Mouse (Mus musculus) Patski (cell line): ENCODE results near the gene Agbl3. TPM values are rescaled to one million over a fixed set of nuclear protein-coding genes. Genes with fewer than 3 reads are reported as not detected.
A peak's percentile ranks its signal among the peaks of the same experiment; 100 is the strongest.

Source experiments
- ATAC-seq: fragments of 100-300 bp; one replicate; pipeline ENCODE4 v1.8.0; 2021
- CTCF ChIA-PET: fragments of 350-600 bp; sonication (Branson Sonifier 250); formaldehyde crosslinking; loops from one replicate; lab custom pipeline; 2022; ENCODE audit warnings: inconsistent platforms; lab: Charles Lee
- POLR2A ChIA-PET: fragments of 350-600 bp; sonication (Branson Sonifier 250); formaldehyde crosslinking; loops from one replicate; lab custom pipeline; 2022; ENCODE audit warnings: antibody characterized with exemption, inconsistent platforms; lab: Charles Lee
- DNase-seq: peaks from one replicate; pipeline ENCODE4 v3.0.0-alpha.2; 2011; ENCODE audit warnings: low read depth, low spot score
- H3K27me3 ChIP-seq: fragments of 371-371 bp; one replicate; pipeline ENCODE4 v1.5.1; 2021
- CTCF ChIP-seq: fragments of 100-300 bp; IDR thresholded peaks from one replicate; pipeline ENCODE4 v1.5.1; 2021
- in situ Hi-C: fragments of 300-500 bp; cut with MboI; formaldehyde crosslinking; loops from 3 replicates; pipeline ENCODE4 v1.11.1; 2018; ENCODE audit warnings: low pct_unique_long_range_greater_than_20kb, mixed read lengths
- polyA plus RNA-seq: library from polyadenylated mRNA; unstranded; gene quantifications from one replicate; pipeline ENCODE4 v1.2.3, GENCODE M21; 2021

Gene Agbl3
- polyA plus RNA-seq, 1 experiment from 2014 or later, result 8.5 TPM

- ATAC-seq, result no peak
- POLR2A ChIA-PET, result no interaction called here
- CTCF ChIA-PET, result no interaction called here
Measured at GRCm38 (mm10) chr6:34751625-34752024, 28.6 kb upstream of the Agbl3 start.

GRCm38 (mm10) chr6:34754448-34754847 is 25.8 kb upstream of the Agbl3 start:
- TF ChIP-seq CTCF, result peak; percentile 75
- ChIA-PET CTCF (interaction anchor here (1.2 to 3.4 kb wide), 8 partner anchors 15 to 245 kb away, joined by 3 to 17 read pairs (median 4); no protein-coding TSS in a partner anchor), POLR2A (interaction anchor here (0.9 to 1.3 kb wide), 2 partner anchors 53 to 238 kb away, joined by 3 to 4 read pairs; no protein-coding TSS in a partner anchor)
- no peaks in the 10 kb centered on the region for H3K27me3 ChIP-seq
- in situ Hi-C loops, result loop anchor here (5.0 to 25.0 kb wide), 3 partner anchors 47 to 442 kb away; partner anchors contain the start of gene Akr1b3
- DNase-seq (no peak), ATAC-seq (peak; percentile 62)

More at GRCm38 (mm10) chr6:34751625-34752024, 28.6 kb upstream of the Agbl3 start:
- in situ Hi-C loops, result loop anchor here (5.0 to 25.0 kb wide), 3 partner anchors 44 to 439 kb away; partner anchors contain the start of gene Akr1b3
- no peak for DNase-seq
- TF ChIP-seq CTCF, result no peak
- no peaks in the 10 kb centered on the region for H3K27me3 ChIP-seq

DNA sequence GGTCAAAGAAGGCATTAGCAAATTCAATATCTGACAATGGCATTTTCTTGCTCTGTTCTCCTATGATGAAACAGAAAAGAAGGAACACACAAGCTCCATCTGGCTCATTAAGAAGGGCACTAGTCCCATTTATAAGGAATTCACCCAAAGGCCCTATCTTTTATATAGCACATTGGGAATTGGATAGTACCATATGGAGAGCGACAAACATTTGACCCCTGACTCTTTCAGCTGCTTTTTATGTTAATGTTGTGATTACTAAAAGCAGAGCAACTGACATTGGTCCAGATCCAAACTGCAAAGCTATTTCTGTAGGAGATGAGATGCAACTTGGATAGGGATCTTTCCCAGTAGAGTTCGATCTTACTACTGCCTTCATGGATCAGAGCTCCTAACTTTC is 21.9 kb upstream of the Agbl3 start:
- DNase-seq (no peak), ATAC-seq (no peak)
- ChIA-PET POLR2A (interaction anchor here (0.7 kb wide), 1 partner anchor 154 kb away, joined by 3 read pairs; no protein-coding TSS in a partner anchor), CTCF (interaction anchor here (1.2 to 3.1 kb wide), 4 partner anchors 10 to 247 kb away, joined by 3 to 14 read pairs (median 4); no protein-coding TSS in a partner anchor)
- TF ChIP-seq CTCF, result no peak
- in situ Hi-C loops, result loop anchor here (5.0 to 25.0 kb wide), 2 partner anchors 246 to 446 kb away; partner anchors contain the start of gene Akr1b3
- H3K27me3 ChIP-seq, result no peaks in the 10 kb centered on the region

- POLR2A ChIA-PET, result interaction anchor here (1.0 kb wide), 1 partner anchor 12 kb away, joined by 3 read pairs; no protein-coding TSS in a partner anchor
- TF ChIP-seq CTCF, result peak; percentile 70
- DNase-seq (no peak), ATAC-seq (no peak)
- in situ Hi-C loops, result loop anchor here (25.0 kb wide), 1 partner anchor 448 kb away; the partner anchor contains the start of gene Akr1b3
- H3K27me3 ChIP-seq, result no peaks in the 10 kb centered on the region
- CTCF ChIA-PET, result interaction anchor here (1.1 to 3.1 kb wide), 6 partner anchors 9 to 249 kb away, joined by 3 to 14 read pairs (median 6); no protein-coding TSS in a partner anchor
Measured at GRCm38 (mm10) chr6:34760023-34760422, 20.2 kb upstream of the Agbl3 start.

- ChIA-PET POLR2A (no interaction called here), CTCF (no interaction called here)
- no peak for ATAC-seq
- no peak for TF ChIP-seq CTCF
- in situ Hi-C loops, result loop anchor here (25.0 kb wide), 1 partner anchor 453 kb away; the partner anchor contains the start of gene Akr1b3
- no peaks in the 10 kb centered on the region for H3K27me3 ChIP-seq
- no peak for DNase-seq
Measured at GRCm38 (mm10) chr6:34765721-34766120, 14.5 kb upstream of the Agbl3 start.

GRCm38 (mm10) chr6:34769984-34770383 is 10.2 kb upstream of the Agbl3 start:
- POLR2A ChIA-PET, result no interaction called here
- no peak for ATAC-seq
- no peaks in the 10 kb centered on the region for H3K27me3 ChIP-seq
- in situ Hi-C loops, result loop anchor here (5.0 to 25.0 kb wide), 2 partner anchors 147 to 458 kb away; partner anchors contain the start of gene Akr1b3
- TF ChIP-seq CTCF, result no peak
- DNase-seq, result no peak
- CTCF ChIA-PET, result no interaction called here

- TF ChIP-seq CTCF, result no peak
- H3K27me3 ChIP-seq, result no peaks in the 10 kb centered on the region
- no peak for DNase-seq
- no peak for ATAC-seq
- POLR2A ChIA-PET, result no interaction called here
- in situ Hi-C loops, result loop anchor here (5.0 to 25.0 kb wide), 2 partner anchors 147 to 458 kb away; partner anchors contain the start of gene Akr1b3
- CTCF ChIA-PET, result no interaction called here
Measured at GRCm38 (mm10) chr6:34770491-34770890, 9.7 kb upstream of the Agbl3 start.

GRCm38 (mm10) chr6:34776396-34776795 is 3.8 kb upstream of the Agbl3 start:
- CTCF ChIA-PET, result no interaction called here
- no peak for TF ChIP-seq CTCF
- DNase-seq (no peak), ATAC-seq (no peak)
- H3K27me3 ChIP-seq, result no peaks in the 10 kb centered on the region
- in situ Hi-C loops, result loop anchor here (5.0 kb wide), 1 partner anchor 101 kb away; the partner anchor contains the start of gene Cyren
- POLR2A ChIA-PET, result no interaction called here

DNA sequence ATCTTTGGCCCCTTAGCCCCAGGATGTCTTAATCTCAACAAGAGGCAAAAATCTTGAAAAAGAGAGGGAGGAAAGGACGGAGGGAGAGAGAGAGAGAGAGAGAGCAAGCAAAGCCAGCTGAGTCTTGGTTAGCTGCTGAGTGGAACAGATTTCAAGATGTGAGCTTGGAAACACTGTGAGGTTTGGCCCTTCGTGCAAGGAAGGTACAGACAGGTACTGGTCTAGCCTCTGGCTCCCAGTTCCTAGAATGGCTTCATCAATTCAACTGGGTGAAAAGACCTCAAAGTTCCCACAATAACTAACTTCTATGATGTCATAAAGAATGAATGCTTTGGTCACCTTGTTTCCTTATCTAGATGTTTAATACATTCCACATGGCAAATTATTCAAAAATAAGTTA is 3.1 kb upstream of the Agbl3 start:
- in situ Hi-C loops, result loop anchor here (5.0 kb wide), 1 partner anchor 100 kb away; the partner anchor contains the start of gene Cyren

DNA sequence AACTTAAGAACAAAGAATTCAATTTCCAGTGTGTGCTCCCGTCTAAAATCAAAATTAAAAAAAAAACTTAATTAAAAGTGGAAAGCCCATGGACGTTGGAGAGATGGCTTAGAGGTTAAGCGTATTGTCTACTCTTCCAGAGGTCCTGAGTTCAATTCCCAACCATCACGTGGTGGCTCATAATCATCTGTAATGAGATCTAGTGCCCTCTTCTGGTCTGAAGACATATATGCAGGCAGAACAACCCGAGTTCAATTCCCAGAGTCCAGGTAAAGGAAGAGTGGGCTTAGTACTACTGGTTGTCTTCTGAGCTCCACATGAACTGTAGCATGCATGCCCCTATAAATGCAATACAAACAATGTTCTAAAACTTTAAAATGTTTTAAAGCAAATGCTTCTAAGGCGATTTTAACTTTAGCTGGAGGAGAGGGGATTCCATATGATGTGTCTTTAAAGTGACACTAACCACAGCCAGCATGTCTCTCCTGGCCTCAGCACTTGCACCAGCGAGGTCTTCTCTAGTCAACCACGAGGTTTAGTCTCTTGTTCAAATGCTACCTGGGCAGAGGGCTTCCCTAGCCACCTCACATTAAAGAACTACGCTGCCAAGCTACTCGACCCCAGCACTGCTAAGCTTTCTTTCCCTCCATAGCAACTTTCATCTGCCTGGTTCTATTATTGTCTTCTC is 2.1 kb upstream of the Agbl3 start:
- ATAC-seq (no peak), DNase-seq (no peak)
- peak; percentile 65 for TF ChIP-seq CTCF
- in situ Hi-C loops, result loop anchor here (5.0 kb wide), 1 partner anchor 99 kb away; the partner anchor contains the start of gene Cyren
- ChIA-PET POLR2A (no interaction called here), CTCF (interaction anchor here (1.2 to 1.9 kb wide), 3 partner anchors 9 to 267 kb away, joined by 4 to 5 read pairs (median 5); no protein-coding TSS in a partner anchor)
- no peaks in the 10 kb centered on the region for H3K27me3 ChIP-seq

More for the DNA sequence above, 3.1 kb upstream of the Agbl3 start:
- ChIA-PET POLR2A (no interaction called here), CTCF (interaction anchor here (0.7 kb wide), 1 partner anchor 228 kb away, joined by 3 read pairs; no protein-coding TSS in a partner anchor)
- ATAC-seq (no peak), DNase-seq (no peak)
- no peaks in the 10 kb centered on the region for H3K27me3 ChIP-seq
- TF ChIP-seq CTCF, result no peak
